Mouse (Mus musculus): Measurements from ENCODE around the gene Gpn1. TPM values are rescaled to one million over a fixed set of nuclear protein-coding genes. Genes with fewer than 3 reads are reported as not detected.
"Not testable (repeated sequence)": the region's sequence is repeated elsewhere in the genome, so short reads cannot be mapped to it uniquely, and the experiment has no call there.

Gene Gpn1
- polyA plus RNA-seq, 1 experiment from 2014 or later: 76.3 TPM

GRCm38 (mm10) chr5:31492031-31492430, 2.5 kb upstream of the Gpn1 start:
- no peaks in the 10 kb centered on the region for H3K27me3 ChIP-seq (replicated peaks)
- peaks cover 12% of the 10 kb centered on the region for H3K4me1 ChIP-seq
- no peaks in the 10 kb centered on the region for H3K9me3 ChIP-seq
- H3K27ac ChIP-seq: no peak overlapping the region
- H3K36me3 ChIP-seq: peaks cover 8% of the 10 kb centered on the region
- 67% methylated on average over 1 of the region's 1 CpGs for WGBS
- no peak for ATAC-seq (ENCODE audit: low FRiP score, low read depth)
- no peak overlapping the region for H3K4me3 ChIP-seq
- H3K4me2 ChIP-seq (replicated peaks): no peak overlapping the region
- H3K9ac ChIP-seq: no peak overlapping the region

DNA sequence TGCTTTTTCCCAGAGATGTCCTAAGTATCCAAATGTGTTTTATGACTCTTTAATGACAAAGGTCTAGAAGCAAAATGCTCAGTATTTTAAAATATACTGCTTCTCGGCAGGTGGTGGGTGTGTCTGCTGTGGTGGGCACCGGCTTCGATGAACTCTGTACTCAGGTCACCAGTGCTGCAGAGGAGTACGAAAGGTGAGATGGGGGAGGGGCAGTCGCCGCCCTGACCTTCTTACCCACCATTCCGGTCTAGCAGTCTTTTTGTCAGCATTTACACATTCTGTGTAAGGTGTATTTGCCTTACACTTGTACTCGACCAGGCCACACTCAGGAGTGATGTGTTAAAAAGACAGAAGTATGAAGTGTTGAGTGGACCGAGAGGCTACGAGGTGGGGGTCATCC, 10.3 kb downstream of the Gpn1 start:
- Histone ChIP-seq H3K4me3 (no peak overlapping the region), H3K36me3 (peaks cover 78% of the 10 kb centered on the region), H3K9ac (no peak overlapping the region), H3K4me2 (replicated peaks) (no peak overlapping the region), H3K27ac (no peak overlapping the region), H3K9me3 (no peaks in the 10 kb centered on the region), H3K4me1 (no peaks in the 10 kb centered on the region), H3K27me3 (replicated peaks) (no peaks in the 10 kb centered on the region)
- WGBS: 93% methylated on average over 10 of the region's 10 CpGs
- ATAC-seq (ENCODE audit: low FRiP score, low read depth): no peak

- H3K4me3 ChIP-seq: no peak overlapping the region
- H3K27ac ChIP-seq: no peak overlapping the region
- H3K27me3 ChIP-seq (replicated peaks): no peaks in the 10 kb centered on the region
- H3K9me3 ChIP-seq: no peaks in the 10 kb centered on the region
- no peaks in the 10 kb centered on the region for H3K4me1 ChIP-seq
- peaks cover 86% of the 10 kb centered on the region for H3K36me3 ChIP-seq
- H3K4me2 ChIP-seq (replicated peaks): no peak overlapping the region
- ATAC-seq (ENCODE audit: low FRiP score, low read depth): no peak
- 96% methylated on average over 1 of the region's 1 CpGs for WGBS
- H3K9ac ChIP-seq: no peak overlapping the region
Measured at GRCm38 (mm10) chr5:31512481-31512880, 17.9 kb downstream of the Gpn1 start.

- Histone ChIP-seq H3K4me1 (peaks cover 2% of the 10 kb centered on the region), H3K36me3 (peaks cover 65% of the 10 kb centered on the region), H3K27ac (no peak overlapping the region), H3K9me3 (no peaks in the 10 kb centered on the region), H3K4me3 (no peak overlapping the region), H3K4me2 (replicated peaks) (no peak overlapping the region), H3K9ac (no peak overlapping the region), H3K27me3 (replicated peaks) (no peaks in the 10 kb centered on the region)
- 96% methylated on average over 6 of the region's 6 CpGs for WGBS
- no peak for ATAC-seq (ENCODE audit: low FRiP score, low read depth)
Measured at GRCm38 (mm10) chr5:31520556-31520955, 26.0 kb downstream of the Gpn1 start.

DNA sequence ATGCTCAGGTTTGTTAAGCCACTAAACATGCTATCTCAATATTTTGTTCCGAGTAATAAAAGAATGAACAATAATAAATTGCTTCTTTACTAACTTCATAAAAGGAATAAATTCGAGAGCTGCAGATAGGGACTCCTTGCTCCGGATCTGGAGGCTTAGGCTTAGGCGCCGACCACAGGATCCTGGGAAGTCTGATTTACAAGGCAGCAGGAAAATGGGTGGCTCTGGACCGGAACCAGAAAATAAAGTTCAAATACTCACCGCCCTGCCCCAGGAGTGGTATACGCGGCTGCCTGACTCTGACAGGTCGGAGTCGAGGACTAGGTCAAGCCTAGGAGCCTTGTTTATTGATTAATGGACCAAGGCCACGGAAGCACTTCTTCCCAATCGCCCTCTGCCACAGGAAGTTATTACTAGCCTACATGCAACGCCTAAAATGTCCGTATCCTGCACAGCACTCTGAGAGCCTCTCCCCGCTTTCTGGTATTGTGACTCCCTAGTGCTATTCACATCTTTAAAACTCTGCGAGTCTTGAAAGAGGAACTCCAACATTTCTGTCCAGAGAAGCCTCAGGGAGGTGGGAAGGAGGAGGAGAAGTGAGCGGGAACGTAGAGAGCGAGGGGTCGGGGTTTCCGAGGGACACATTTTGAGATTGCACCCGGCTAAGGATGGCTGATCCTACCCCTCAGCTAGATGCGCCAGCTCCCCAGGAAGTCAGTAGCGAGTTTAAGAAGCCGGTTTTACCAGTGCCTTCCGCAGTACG, 32.0 kb downstream of the Gpn1 start, which contains the start of gene Slc4a1ap:
Gene Slc4a1ap (plus strand): TSS at position 642 of the 763 bp plus-strand sequence.
- Histone ChIP-seq H3K9me3 (no peaks in the 10 kb centered on the region), H3K4me2 (replicated peaks) (peak within 1 kb of the TSS; percentile 98), H3K27ac (peak within 1 kb of the TSS; percentile 39; the same call in 1 of the 2 replicates), H3K27me3 (replicated peaks) (no peaks in the 10 kb centered on the region), H3K9ac (peak within 1 kb of the TSS; percentile 93), H3K4me3 (peak within 1 kb of the TSS; percentile 94), H3K36me3 (peaks cover 34% of the 10 kb centered on the region), H3K4me1 (peaks cover 26% of the 10 kb centered on the region)
- peak; percentile 90 for ATAC-seq (ENCODE audit: low FRiP score, low read depth)
- under 1% methylated on average over 28 of the region's 28 CpGs for WGBS

GRCm38 (mm10) chr5:31527117-31527680, 32.7 kb downstream of the Gpn1 start:
- H3K4me2 ChIP-seq (replicated peaks): peak overlapping the region; percentile 98
- peak overlapping the region; percentile 94 for H3K4me3 ChIP-seq
- H3K27ac ChIP-seq: no peak overlapping the region
- peaks cover 38% of the 10 kb centered on the region for H3K36me3 ChIP-seq
- no peaks in the 10 kb centered on the region for H3K27me3 ChIP-seq (replicated peaks)
- 4% methylated on average over 40 of the region's 40 CpGs for WGBS
- peak overlapping the region; percentile 93 for H3K9ac ChIP-seq
- ATAC-seq (ENCODE audit: low FRiP score, low read depth): peak; percentile 44; the same call in 1 of the 2 replicates
- no peaks in the 10 kb centered on the region for H3K9me3 ChIP-seq
- H3K4me1 ChIP-seq: peaks cover 26% of the 10 kb centered on the region

GRCm38 (mm10) chr5:31527707-31528106, 33.2 kb downstream of the Gpn1 start, which contains the start of gene Supt7l:
Gene Supt7l (minus strand): TSS chr5:31527807.
- H3K4me1 ChIP-seq: peaks cover 26% of the 10 kb centered on the region
- peak within 1 kb of the TSS; percentile 39; the same call in 1 of the 2 replicates for H3K27ac ChIP-seq
- H3K9me3 ChIP-seq; H3K27me3 ChIP-seq (replicated peaks); ATAC-seq (ENCODE audit: low FRiP score, low read depth): not testable (repeated sequence)
- H3K4me2 ChIP-seq (replicated peaks): peak within 1 kb of the TSS; percentile 98
- peaks cover 38% of the 10 kb centered on the region for H3K36me3 ChIP-seq
- WGBS: 81% methylated on average over 11 of the region's 11 CpGs
- H3K4me3 ChIP-seq: peak within 1 kb of the TSS; percentile 94
- peak within 1 kb of the TSS; percentile 93 for H3K9ac ChIP-seq

- H3K4me2 ChIP-seq (replicated peaks): peak overlapping the region; percentile 98; the same call in 1 of the 2 replicates
- WGBS: 76% methylated on average over 2 of the region's 2 CpGs
- no peaks in the 10 kb centered on the region for H3K27me3 ChIP-seq (replicated peaks)
Measured at GRCm38 (mm10) chr5:31528560-31528959, 34.0 kb downstream of the Gpn1 start.

DNA sequence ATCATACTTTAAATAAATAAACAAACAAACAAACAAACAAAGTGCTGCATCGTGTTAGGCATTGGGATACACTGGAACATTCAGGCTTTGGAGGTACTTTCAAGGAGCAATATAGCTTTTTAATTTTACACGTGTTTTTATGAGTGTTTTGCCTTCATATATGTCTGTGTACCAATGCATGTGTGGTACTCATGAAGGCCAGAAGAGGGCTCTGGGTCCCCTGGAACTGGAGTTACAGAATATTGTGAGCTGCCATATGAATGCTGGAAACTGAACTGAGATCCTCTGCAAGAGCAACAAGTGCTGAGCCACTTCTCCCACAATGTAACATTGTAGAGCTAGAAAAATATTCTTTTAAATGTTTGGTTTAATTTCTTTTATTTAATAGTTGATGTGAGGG, 40.7 kb downstream of the Gpn1 start:
- Histone ChIP-seq H3K4me1 (no peaks in the 10 kb centered on the region), H3K4me2 (replicated peaks) (no peak overlapping the region), H3K36me3 (peaks cover 83% of the 10 kb centered on the region), H3K9ac (no peak overlapping the region), H3K9me3 (no peaks in the 10 kb centered on the region), H3K27ac (no peak overlapping the region), H3K27me3 (replicated peaks) (no peaks in the 10 kb centered on the region), H3K4me3 (no peak overlapping the region)
- 90% methylated on average over 2 of the region's 2 CpGs for WGBS
- ATAC-seq (ENCODE audit: low FRiP score, low read depth): no peak

More at GRCm38 (mm10) chr5:31528560-31528959, 34.0 kb downstream of the Gpn1 start:
- Histone ChIP-seq H3K4me3 (no peak overlapping the region), H3K4me1 (peaks cover 26% of the 10 kb centered on the region), H3K9ac (no peak overlapping the region), H3K36me3 (peaks cover 40% of the 10 kb centered on the region), H3K9me3 (no peaks in the 10 kb centered on the region), H3K27ac (no peak overlapping the region)
- no peak for ATAC-seq (ENCODE audit: low FRiP score, low read depth)

DNA sequence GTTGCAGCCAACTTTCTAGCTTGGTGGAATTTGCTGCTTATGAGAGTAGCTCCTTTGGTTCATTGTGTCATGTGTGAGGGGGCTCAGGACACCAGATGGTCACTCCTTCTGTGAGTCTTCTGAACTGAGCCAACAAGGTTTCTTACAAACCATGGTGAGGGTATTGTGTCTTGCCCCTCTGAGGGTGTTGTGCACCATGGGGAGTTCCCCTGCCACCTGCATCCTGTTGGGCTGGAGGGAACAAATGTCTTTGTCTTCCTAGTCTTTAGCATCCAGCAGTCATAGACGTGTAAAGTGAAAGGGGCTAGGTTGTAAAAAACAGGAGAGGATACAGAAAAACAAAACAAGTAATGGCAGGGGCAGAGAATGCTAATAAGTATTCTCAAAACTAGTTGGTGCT, 64.9 kb downstream of the Gpn1 start:
- 0 out of 2 replicates have a peak, but pooled peaks cover 4% of the 10 kb centered on the region for H3K4me1 ChIP-seq
- no peak overlapping the region for H3K4me3 ChIP-seq
- H3K36me3 ChIP-seq: peaks cover 45% of the 10 kb centered on the region
- H3K27ac ChIP-seq: no peak overlapping the region
- H3K9ac ChIP-seq: no peak overlapping the region
- H3K9me3 ChIP-seq: no peaks in the 10 kb centered on the region
- H3K4me2 ChIP-seq (replicated peaks): no peak overlapping the region
- WGBS: 19% methylated on average over 1 of the region's 1 CpGs
- no peaks in the 10 kb centered on the region for H3K27me3 ChIP-seq (replicated peaks)
- ATAC-seq (ENCODE audit: low FRiP score, low read depth): no peak

DNA sequence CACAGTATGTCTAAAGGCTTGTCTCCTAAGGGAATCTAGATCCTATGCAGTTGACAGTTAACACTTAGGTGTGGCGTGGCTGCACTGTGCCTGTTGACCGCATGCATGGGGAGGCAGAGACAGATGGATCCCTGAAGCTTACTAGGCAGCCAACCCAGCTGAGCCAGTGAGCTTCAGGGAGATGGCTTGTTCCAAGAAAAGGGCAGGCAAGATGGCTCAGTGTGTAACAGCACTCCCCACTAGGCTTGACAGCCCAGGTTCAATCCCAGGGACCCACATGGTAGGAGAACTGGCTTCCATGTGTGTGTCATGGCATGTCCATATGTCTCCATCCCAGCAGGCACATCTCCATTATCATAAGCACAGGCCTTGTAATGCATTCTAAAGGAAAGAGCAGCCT, 65.8 kb downstream of the Gpn1 start:
- Histone ChIP-seq H3K27me3 (replicated peaks) (no peaks in the 10 kb centered on the region), H3K4me2 (replicated peaks) (no peak overlapping the region), H3K9ac (no peak overlapping the region), H3K27ac (no peak overlapping the region), H3K36me3 (peaks cover 38% of the 10 kb centered on the region), H3K4me1 (0 out of 2 replicates have a peak, but pooled peaks cover 4% of the 10 kb centered on the region), H3K9me3 (no peaks in the 10 kb centered on the region), H3K4me3 (no peak overlapping the region)
- no peak for ATAC-seq (ENCODE audit: low FRiP score, low read depth)
- 89% methylated on average over 2 of the region's 2 CpGs for WGBS

GRCm38 (mm10) chr5:31562036-31562666, 67.6 kb downstream of the Gpn1 start:
- Histone ChIP-seq H3K4me1 (0 out of 2 replicates have a peak, but pooled peaks cover 4% of the 10 kb centered on the region), H3K36me3 (peaks cover 25% of the 10 kb centered on the region), H3K27ac (no peak overlapping the region), H3K9me3 (no peaks in the 10 kb centered on the region), H3K4me2 (replicated peaks) (no peak overlapping the region), H3K4me3 (no peak overlapping the region), H3K9ac (no peak overlapping the region), H3K27me3 (replicated peaks) (no peaks in the 10 kb centered on the region)
- no peak for ATAC-seq (ENCODE audit: low FRiP score, low read depth)
- 90% methylated on average over 7 of the region's 7 CpGs for WGBS

Measured in neural tube, embryonic 12.5 days (tissue).